Mouse (Mus musculus): ENCODE data around the gene Adcy4. TPM values are rescaled to one million over a fixed set of nuclear protein-coding genes. Genes with fewer than 3 reads are reported as not detected.

The Adcy4 gene
- polyA plus RNA-seq, 1 experiment from 2014 or later, result 4.1 TPM

GRCm38 (mm10) chr14:55727889-55728685, 55.8 kb downstream of the Adcy4 start:
- Histone ChIP-seq H3K4me2 (no peak overlapping the region), H3K36me3 (no peaks in the 10 kb centered on the region), H3K27me3 (replicated peaks) (0 out of 2 replicates have a peak, but pooled peaks cover 6% of the 10 kb centered on the region), H3K9ac (replicated peaks) (no peak overlapping the region), H3K4me1 (no peaks in the 10 kb centered on the region), H3K9me3 (replicated peaks) (no peaks in the 10 kb centered on the region), H3K27ac (replicated peaks) (no peak overlapping the region), H3K4me3 (replicated peaks) (no peak overlapping the region)
- ATAC-seq (ENCODE audit: low FRiP score), result no peak
- 72% methylated on average over 8 of the region's 8 CpGs for WGBS

DNA sequence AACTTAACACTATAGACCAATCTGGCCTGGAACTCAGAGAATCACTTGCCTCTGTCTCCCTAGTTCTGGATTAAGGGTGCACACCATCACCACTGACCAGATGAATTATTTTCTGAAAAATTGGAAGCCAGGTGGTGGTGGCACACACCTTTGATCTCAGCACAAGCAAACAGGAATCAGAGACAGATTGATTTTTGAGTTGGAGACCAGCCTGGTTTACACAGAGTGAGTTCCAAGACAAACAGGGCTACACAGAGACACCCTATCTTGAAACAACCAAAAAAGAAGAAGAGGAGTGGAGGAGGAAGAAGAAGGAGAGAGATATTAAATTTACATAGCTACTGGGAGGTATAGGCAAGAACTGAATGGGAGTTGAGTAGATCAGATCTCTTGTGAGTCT, 57.6 kb downstream of the Adcy4 start:
- Histone ChIP-seq H3K9me3 (replicated peaks) (no peaks in the 10 kb centered on the region), H3K9ac (replicated peaks) (no peak overlapping the region), H3K27me3 (replicated peaks) (0 out of 2 replicates have a peak, but pooled peaks cover 3% of the 10 kb centered on the region), H3K4me3 (replicated peaks) (no peak overlapping the region), H3K4me1 (peaks cover 8% of the 10 kb centered on the region), H3K36me3 (no peaks in the 10 kb centered on the region), H3K27ac (replicated peaks) (no peak overlapping the region), H3K4me2 (no peak overlapping the region)
- ATAC-seq (ENCODE audit: low FRiP score), result no peak

GRCm38 (mm10) chr14:55724411-55724871, 59.5 kb downstream of the Adcy4 start:
- no peak for ATAC-seq (ENCODE audit: low FRiP score)
- WGBS, result 69% methylated on average over 8 of the region's 8 CpGs
- H3K36me3 ChIP-seq, result peaks cover 5% of the 10 kb centered on the region; the same call in 1 of the 2 replicates

GRCm38 (mm10) chr14:55723433-55723832, 60.5 kb downstream of the Adcy4 start:
- H3K4me1 ChIP-seq, result peaks cover 16% of the 10 kb centered on the region
- ATAC-seq (ENCODE audit: low FRiP score), result no peak
- WGBS, result 94% methylated on average over 7 of the region's 7 CpGs
- H3K9me3 ChIP-seq (replicated peaks), result no peaks in the 10 kb centered on the region
- H3K27ac ChIP-seq (replicated peaks), result no peak overlapping the region
- H3K9ac ChIP-seq (replicated peaks), result no peak overlapping the region
- peaks cover 11% of the 10 kb centered on the region for H3K36me3 ChIP-seq
- no peak overlapping the region for H3K4me3 ChIP-seq (replicated peaks)
- no peak overlapping the region for H3K4me2 ChIP-seq
- H3K27me3 ChIP-seq (replicated peaks), result no peaks in the 10 kb centered on the region

More at GRCm38 (mm10) chr14:55724411-55724871, 59.5 kb downstream of the Adcy4 start:
- H3K4me3 ChIP-seq (replicated peaks), result no peak overlapping the region
- no peak overlapping the region for H3K27ac ChIP-seq (replicated peaks)
- H3K9me3 ChIP-seq (replicated peaks), result no peaks in the 10 kb centered on the region
- no peak overlapping the region for H3K9ac ChIP-seq (replicated peaks)
- H3K27me3 ChIP-seq (replicated peaks), result 0 out of 2 replicates have a peak, but pooled peaks cover 3% of the 10 kb centered on the region
- H3K4me2 ChIP-seq, result no peak overlapping the region
- H3K4me1 ChIP-seq, result peaks cover 16% of the 10 kb centered on the region

DNA sequence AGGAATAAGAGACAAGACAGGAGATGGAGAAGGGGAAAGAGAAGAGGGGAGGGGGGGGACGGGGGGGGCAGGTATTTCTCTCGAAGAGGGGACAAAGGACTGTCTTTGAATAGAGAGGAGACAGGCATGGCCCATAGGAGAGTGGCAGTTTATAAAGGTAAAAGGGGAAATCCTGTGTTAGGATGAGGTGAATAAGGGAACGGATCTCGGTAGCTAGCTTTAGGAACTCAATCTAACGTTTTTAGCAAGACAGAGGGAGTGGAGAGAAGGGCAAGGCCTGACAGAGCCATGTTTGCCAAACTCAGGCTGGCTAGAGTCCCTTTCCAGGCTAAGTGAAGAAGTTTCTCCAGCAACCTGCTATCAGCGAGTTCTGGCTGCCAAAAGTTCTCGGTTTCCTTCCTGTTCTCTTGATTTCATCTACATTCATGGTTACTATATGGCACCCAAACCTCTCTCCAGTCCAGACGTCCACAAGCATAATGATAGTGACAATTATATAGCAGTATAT, 61.4 kb downstream of the Adcy4 start:
- Histone ChIP-seq H3K27ac (replicated peaks) (peak overlapping the region; percentile 88; the same call in 1 of the 2 replicates), H3K9ac (replicated peaks) (no peak overlapping the region), H3K4me3 (replicated peaks) (peak overlapping the region; percentile 92), H3K36me3 (peaks cover 19% of the 10 kb centered on the region), H3K4me1 (peaks cover 16% of the 10 kb centered on the region), H3K27me3 (replicated peaks) (no peaks in the 10 kb centered on the region), H3K4me2 (peak overlapping the region; percentile 79), H3K9me3 (replicated peaks) (no peaks in the 10 kb centered on the region)
- WGBS, result 47% methylated on average over 8 of the region's 8 CpGs
- ATAC-seq (ENCODE audit: low FRiP score), result peak; percentile 9; the same call in 1 of the 2 replicates

DNA sequence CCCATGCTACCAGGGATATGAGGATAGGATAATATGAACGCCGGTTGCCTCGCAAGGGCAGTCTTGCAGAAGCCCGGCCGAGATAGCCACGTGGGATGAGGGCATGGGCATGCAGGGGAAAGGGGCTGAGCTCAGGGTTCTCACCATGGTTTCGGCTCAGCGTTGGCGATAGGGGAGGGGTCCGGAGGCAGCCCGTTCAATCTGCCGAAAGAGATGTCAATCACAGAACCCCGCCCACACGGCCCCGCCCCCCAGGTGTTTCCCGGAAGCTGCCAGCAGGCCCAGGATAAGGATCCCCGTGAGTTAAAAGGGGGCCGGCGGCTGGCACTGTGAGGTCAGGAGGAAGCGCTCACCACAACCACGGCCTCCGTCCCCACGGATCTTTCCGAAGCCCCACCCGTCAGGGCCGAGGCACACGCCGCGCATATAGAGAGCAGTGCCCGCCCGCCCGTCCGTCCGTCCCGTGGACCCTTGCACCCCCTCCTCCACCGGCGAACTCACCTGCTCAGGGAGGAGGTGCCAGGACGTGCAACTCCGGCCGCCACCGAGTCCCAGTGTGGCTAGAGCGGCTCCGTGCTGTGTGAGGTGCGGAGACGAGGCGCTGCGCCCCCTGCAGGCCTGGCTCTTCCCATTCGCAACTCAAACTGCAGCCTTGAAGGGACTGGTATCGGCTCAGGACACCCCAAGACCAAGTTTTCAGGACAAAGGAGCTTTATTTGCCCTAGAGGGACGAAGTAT, 62.0 kb downstream of the Adcy4 start, which contains the start of gene Rabggta:
Rabggta (minus strand) TSS at position 564 of the 738 bp plus-strand sequence.
- Histone ChIP-seq H3K4me1 (peaks cover 16% of the 10 kb centered on the region), H3K27ac (replicated peaks) (peak within 1 kb of the TSS; percentile 88), H3K9me3 (replicated peaks) (no peaks in the 10 kb centered on the region), H3K4me2 (peak within 1 kb of the TSS; percentile 79), H3K27me3 (replicated peaks) (no peaks in the 10 kb centered on the region), H3K4me3 (replicated peaks) (peak within 1 kb of the TSS; percentile 92), H3K36me3 (peaks cover 25% of the 10 kb centered on the region), H3K9ac (replicated peaks) (peak within 1 kb of the TSS; percentile 75)
- under 1% methylated on average over 49 of the region's 50 CpGs for WGBS
- peak; percentile 96 for ATAC-seq (ENCODE audit: low FRiP score)

GRCm38 (mm10) chr14:55721076-55721475, 62.8 kb downstream of the Adcy4 start:
- 74% methylated on average over 6 of the region's 6 CpGs for WGBS
- no peak for ATAC-seq (ENCODE audit: low FRiP score)
- H3K27ac ChIP-seq (replicated peaks), result peak overlapping the region; percentile 88; the same call in 1 of the 2 replicates
- no peaks in the 10 kb centered on the region for H3K9me3 ChIP-seq (replicated peaks)
- H3K4me2 ChIP-seq, result peak overlapping the region; percentile 79
- H3K9ac ChIP-seq (replicated peaks), result peak overlapping the region; percentile 75
- H3K27me3 ChIP-seq (replicated peaks), result no peaks in the 10 kb centered on the region
- peaks cover 33% of the 10 kb centered on the region for H3K36me3 ChIP-seq
- peaks cover 16% of the 10 kb centered on the region for H3K4me1 ChIP-seq
- peak overlapping the region; percentile 92 for H3K4me3 ChIP-seq (replicated peaks)

- Histone ChIP-seq H3K36me3 (peaks cover 34% of the 10 kb centered on the region), H3K4me3 (replicated peaks) (peak overlapping the region; percentile 92; the same call in 1 of the 2 replicates)
Measured at GRCm38 (mm10) chr14:55720666-55721065, 63.2 kb downstream of the Adcy4 start.

DNA sequence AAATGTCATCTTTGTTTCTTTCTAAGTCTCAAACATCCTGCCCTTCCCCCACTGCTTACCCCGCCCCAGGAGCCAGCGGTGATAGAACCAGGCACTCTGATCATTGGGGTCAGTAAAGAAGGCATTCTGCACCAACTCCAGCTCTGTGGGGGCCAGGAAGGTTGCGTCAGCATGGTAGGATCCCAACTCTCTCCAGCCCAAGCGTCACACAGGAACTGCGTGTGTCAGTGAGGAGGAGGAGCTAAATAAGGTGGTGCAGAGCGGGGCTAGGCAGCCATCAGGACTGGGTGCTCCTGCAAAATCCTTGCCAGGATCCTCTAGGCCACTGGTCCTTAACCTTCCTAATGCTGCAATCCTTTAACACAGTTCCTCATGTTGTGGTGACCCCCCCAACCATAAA, 64.2 kb downstream of the Adcy4 start:
- WGBS, result 92% methylated on average over 6 of the region's 6 CpGs
- no peak overlapping the region for H3K4me3 ChIP-seq (replicated peaks)
- no peak overlapping the region for H3K9ac ChIP-seq (replicated peaks)
- H3K27me3 ChIP-seq (replicated peaks), result no peaks in the 10 kb centered on the region
- H3K36me3 ChIP-seq, result peaks cover 34% of the 10 kb centered on the region
- no peak for ATAC-seq (ENCODE audit: low FRiP score)
- no peaks in the 10 kb centered on the region for H3K9me3 ChIP-seq (replicated peaks)
- H3K4me1 ChIP-seq, result peaks cover 16% of the 10 kb centered on the region
- no peak overlapping the region for H3K4me2 ChIP-seq
- H3K27ac ChIP-seq (replicated peaks), result no peak overlapping the region

More at GRCm38 (mm10) chr14:55720666-55721065, 63.2 kb downstream of the Adcy4 start:
- Histone ChIP-seq H3K27ac (replicated peaks) (no peak overlapping the region), H3K4me2 (peak overlapping the region; percentile 79), H3K9ac (replicated peaks) (peak overlapping the region; percentile 75; the same call in 1 of the 2 replicates), H3K27me3 (replicated peaks) (no peaks in the 10 kb centered on the region), H3K9me3 (replicated peaks) (no peaks in the 10 kb centered on the region), H3K4me1 (peaks cover 16% of the 10 kb centered on the region)
- 94% methylated on average over 12 of the region's 12 CpGs for WGBS
- ATAC-seq (ENCODE audit: low FRiP score), result no peak

Measured in neural tube, embryonic 15.5 days (tissue).